Mouse (Mus musculus) brain, adult 10 weeks (tissue): Measurements from ENCODE around the gene Olfr63. TPM values are rescaled to one million over a fixed set of nuclear protein-coding genes. Genes with fewer than 3 reads are reported as not detected.

Experiments
- polyA plus RNA-seq: library from polyadenylated mRNA; stranded (reverse); fragments of 350-450 nt; fragmentation: Illumina TruSeq; extraction: RNeasy Lipid Tissue Mini Kit (QIAGEN cat#74804); gene quantifications from one replicate; pipeline ENCODE4 v1.2.3, GENCODE M21; 2015; ENCODE audit warnings: low read depth, low replicate concordance

Olfr63 gene
- polyA plus RNA-seq = not detected

GRCm38 (mm10) chr17:33264376-33264775 lies at the start of gene Olfr63:
Gene Olfr63, plus strand, starts transcription at chr17:33264676.

GRCm38 (mm10) chr17:33221590-33221989 lies 42.9 kb upstream of the Olfr63 start, which contains the start of gene Olfr1564:
Gene Olfr1564, minus strand, starts transcription at chr17:33221690.

GRCm38 (mm10) chr17:33254530-33255318 lies 9.8 kb upstream of the Olfr63 start, which contains the start of gene Zfp955a:
Gene Zfp955a, minus strand, starts transcription at chr17:33255145.

GRCm38 (mm10) chr17:33289039-33289875 lies 24.8 kb downstream of the Olfr63 start, which contains the start of gene Zfp955b:
Gene Zfp955b, plus strand, starts transcription at chr17:33289544.

Other genes with a start within 250 kb of the Olfr63 start
- gene Zfp763, start 231.3 kb upstream of the Olfr63 start, polyA plus RNA-seq = 16.7 TPM
- gene 4921501E09Rik, start 196.6 kb upstream of the Olfr63 start, polyA plus RNA-seq = not detected
- gene Zfp563, start 175.4 kb upstream of the Olfr63 start, polyA plus RNA-seq = 14.2 TPM
- 3.5 TPM for gene Morc2b, start 125.0 kb upstream of the Olfr63 start, polyA plus RNA-seq
- not detected for gene Olfr55, start 96.2 kb upstream of the Olfr63 start, polyA plus RNA-seq
- not detected for gene Olfr239, start 73.4 kb upstream of the Olfr63 start, polyA plus RNA-seq
- 0.30 TPM for gene Olfr1564, start 43.0 kb upstream of the Olfr63 start, polyA plus RNA-seq
- 7.9 TPM for gene Zfp955a, start 9.5 kb upstream of the Olfr63 start, polyA plus RNA-seq
- 22.2 TPM for gene Zfp955b, start 24.9 kb downstream of the Olfr63 start, polyA plus RNA-seq
- 14.5 TPM for gene Zfp81, start 94.2 kb downstream of the Olfr63 start, polyA plus RNA-seq
- 11.0 TPM for gene Zfp101, start 130.0 kb downstream of the Olfr63 start, polyA plus RNA-seq
- gene Actl9, start 168.2 kb downstream of the Olfr63 start, polyA plus RNA-seq = not detected